Mouse (Mus musculus): ENCODE measurements around the gene Chrm1.

DNA sequence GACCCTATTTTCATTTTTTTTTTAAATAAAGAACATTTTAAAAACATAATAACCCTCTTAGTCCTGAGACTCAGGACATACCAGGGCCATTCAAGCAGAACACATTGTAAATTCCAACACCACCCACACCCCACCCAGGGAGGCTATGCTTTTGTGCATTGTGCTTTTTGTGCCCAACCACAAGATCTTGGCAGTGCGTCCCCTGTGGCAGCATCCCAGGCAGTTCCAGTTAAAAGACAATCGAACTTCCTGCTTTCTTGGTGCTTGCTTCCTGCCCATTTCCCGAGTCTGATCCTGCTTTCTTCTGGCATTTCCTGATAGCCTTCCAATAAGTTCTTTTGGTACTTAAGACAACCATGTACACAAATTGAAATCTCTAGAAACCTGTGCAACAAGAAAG lies 38.9 kb downstream of the Chrm1 start:
- no peak for TF ChIP-seq CTCF (IDR thresholded peaks at IDR 0.05; ENCODE audit: control insufficient read depth, insufficient read depth, insufficient read length)
- no peak for TF ChIP-seq MYOD1 (IDR thresholded peaks at IDR 0.05; ENCODE audit: control insufficient read depth, insufficient read length, low read depth)
- no peak for TF ChIP-seq FOSL1 (IDR thresholded peaks at IDR 0.05; ENCODE audit: insufficient read depth, low read length, poor library complexity, severe bottlenecking)
- no peak for TF ChIP-seq MYOG (IDR thresholded peaks at IDR 0.05; ENCODE audit: control insufficient read depth, extremely low read depth, insufficient read length)
- no peak for TF ChIP-seq USF1 (IDR thresholded peaks at IDR 0.05; ENCODE audit: low read depth)
- TF ChIP-seq MAX (IDR thresholded peaks at IDR 0.05) = no peak
